Mouse (Mus musculus) frontal cortex, adult 2 months (tissue): ENCODE data around the gene Synm. TPM values are rescaled to one million over a fixed set of nuclear protein-coding genes. Genes with fewer than 3 reads are reported as not detected.

Experiments
- DNase-seq, 2 experiments: peaks; one replicate each; pipeline ENCODE4 v3.0.0; 2022; ENCODE audit warnings: low spot score in 1 of 2; ENCODE audit errors: extremely low spot score in 1 of 2
- polyA plus RNA-seq: library from polyadenylated mRNA; depleted of rRNA; stranded (reverse); fragments of >200 nt; gene quantifications from 2 replicates; pipeline ENCODE4 v1.2.3, GENCODE M21; 2012

The Synm gene
- polyA plus RNA-seq, 1 experiment: 10.9 TPM

DNA sequence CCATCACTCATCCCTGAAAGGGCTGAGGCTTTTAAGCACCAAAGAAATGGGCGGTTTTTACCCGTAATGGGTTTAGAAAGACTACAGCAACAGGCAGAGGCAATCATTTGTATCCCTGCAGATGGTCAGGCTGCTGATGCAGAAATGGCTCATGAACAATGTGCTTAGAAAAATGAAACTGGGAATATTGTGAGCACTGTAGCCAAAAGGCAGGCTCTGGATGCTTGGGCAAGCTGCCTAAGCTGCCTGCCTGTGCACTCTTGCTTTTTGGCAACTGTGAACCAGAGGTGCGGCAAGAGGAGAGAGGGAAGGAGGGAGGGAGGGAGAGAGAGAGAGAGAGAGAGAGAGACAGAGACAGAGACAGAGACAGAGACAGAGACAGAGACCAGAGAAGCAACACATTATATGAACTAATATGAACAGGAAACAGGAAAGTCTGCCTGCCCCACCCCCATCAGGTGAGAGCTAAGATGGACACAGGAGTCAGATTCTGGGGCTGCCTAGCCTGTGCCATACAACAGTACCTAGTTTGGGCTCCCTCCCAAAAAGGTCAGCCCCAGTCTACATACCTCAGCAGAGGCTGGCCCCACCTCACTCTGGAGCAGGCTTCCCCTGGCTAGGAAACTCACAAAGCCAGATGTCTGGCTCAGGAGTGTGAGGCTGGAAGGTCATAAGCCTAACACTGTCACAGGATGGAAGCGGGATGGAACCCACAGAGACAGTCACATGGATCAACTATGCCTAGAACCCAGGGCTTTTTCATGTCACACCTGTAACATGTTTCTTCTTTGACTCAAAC lies 9.9 kb downstream of the Synm start:
- DNase-seq: no peak

- no peak for DNase-seq
These were observed 11.7 kb downstream of the Synm start for GRCm38 (mm10) chr7:67747731-67748305.

DNA sequence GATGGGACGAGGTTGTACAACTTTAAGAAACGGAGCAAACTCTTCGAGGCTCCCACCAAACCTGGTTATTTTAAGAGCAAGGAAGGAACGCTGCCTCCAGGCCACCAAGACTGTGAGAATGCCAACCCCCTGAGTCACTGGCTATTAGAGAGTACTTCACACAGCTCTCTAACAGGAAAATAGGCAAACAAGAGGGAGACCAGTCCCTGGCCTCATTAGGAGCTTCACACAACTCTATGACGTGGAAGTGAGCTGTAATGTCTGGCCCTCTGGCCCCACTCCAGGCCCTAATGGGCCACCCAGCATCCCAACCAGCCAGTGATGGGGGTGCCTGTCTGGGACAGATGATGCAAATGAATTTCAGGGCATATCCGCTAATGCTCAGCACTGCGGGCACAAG lies 17.8 kb downstream of the Synm start:
- no peak for DNase-seq

DNA sequence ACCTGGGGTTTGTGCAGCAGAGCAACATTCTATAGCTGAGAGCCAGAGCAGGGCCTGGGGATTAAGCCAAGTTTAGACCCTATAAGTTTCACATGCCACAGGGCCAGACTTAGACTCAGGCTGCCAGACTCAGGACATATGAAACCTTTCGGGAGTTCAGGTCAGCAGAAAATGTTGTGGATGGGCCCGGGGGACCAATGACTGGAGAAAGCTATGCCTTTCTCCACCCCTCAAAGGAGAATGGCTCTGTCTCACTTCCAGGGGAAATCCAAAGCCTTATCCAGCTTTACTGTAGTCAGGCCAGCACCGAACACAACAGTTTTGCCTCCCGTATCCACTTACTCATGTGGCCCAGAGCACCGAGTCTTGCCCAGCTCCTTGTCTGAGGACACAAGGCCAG lies 18.7 kb downstream of the Synm start:
- no peak for DNase-seq

DNA sequence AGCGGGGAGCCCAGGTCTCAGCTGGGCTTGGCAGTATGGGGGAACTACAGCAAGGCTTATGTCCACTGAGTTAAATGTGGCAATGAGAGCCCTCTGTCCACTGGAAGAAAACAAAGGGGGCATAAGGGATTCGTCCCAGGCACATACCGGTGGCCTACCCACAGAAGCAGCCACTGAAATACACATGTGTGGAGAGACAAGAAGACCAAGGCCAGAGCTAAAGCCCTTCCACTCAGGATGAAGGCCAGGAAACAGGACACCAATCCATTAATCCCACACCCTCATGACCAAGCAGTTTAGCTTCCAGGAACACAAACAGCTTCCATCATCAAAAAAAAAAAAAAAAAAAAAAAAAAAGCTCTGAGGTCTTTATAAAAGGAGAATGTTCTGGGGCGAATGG lies 19.2 kb downstream of the Synm start:
- DNase-seq: no peak

GRCm38 (mm10) chr7:67732276-67732675 lies 27.3 kb downstream of the Synm start:
- DNase-seq: no peak

DNA sequence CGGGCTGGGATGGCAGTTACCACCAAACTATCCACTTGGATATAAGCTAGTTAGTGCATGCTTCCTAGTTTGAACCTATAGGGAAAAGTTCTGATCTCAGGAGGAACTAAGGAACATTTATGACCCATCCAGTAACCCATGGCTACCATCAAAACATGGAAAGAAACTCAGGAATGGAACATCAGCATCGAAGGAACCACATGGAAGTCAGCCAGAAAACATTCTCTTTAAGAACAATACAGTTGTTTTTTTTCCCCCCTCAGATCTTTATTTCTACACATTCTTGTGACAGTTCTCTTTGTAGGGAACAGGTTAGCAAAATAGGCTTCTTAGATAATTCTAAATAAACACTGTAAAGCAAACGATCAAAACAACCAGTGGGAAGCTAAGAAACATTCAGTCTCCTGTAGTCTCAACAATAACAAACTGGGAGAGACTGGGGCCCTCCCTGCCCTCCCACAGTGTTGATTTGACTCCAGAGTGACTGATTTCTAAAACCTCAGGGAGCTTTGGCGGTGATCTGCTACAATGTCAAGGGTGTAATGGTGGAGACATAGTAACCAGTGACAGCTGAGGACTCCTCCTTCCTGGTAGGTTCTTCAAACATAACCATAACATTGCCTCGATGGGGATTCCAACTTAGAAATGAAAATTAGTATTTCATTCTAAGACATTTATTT lies 29.0 kb downstream of the Synm start:
- DNase-seq: no peak

GRCm38 (mm10) chr7:67728809-67729208 lies 30.7 kb downstream of the Synm start:
- DNase-seq: no peak

- no peak for DNase-seq
These were observed 31.3 kb downstream of the Synm start for GRCm38 (mm10) chr7:67728203-67728602.

DNA sequence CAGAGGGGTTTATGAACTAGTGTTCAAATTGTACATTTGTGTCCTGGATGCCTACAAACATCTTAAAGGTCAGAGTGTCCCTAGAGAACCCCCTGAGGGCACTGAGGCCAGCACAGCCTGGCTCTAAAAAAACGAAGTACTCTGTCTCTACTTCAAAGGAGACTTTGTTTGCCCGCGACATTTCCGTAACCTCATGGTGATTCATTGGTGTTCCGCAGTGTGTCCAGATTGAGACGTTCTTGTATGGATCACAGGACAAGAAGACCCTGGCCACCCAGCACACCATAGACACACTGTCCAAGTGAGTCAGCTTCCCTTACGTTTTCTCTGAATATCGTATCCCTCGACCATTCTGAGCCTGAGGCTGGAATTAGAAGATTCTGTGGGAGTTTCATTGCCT lies 34.5 kb downstream of the Synm start:
- DNase-seq: no peak

- no peak for DNase-seq
These were observed 35.0 kb downstream of the Synm start for GRCm38 (mm10) chr7:67724536-67724935.

DNA sequence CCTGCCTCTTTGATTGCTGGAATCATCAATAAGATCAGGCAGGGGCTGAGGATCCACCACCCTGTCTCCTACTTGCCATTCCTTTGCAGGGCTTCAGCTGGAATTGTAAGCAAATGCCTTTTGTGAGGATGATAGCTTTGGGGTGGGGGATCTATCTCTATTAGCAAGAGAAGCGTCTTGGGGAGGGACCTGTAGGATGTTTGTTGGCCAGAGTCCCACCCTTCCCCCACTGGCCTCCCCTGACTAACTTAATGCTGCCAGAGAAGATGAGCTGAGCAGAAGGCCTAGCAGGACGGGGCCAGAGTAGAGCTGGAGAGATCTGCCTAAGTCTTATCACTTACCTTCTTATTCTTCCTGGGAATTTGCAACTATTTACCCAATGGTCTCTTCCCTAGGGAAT lies 37.4 kb downstream of the Synm start:
- no peak for DNase-seq

DNA sequence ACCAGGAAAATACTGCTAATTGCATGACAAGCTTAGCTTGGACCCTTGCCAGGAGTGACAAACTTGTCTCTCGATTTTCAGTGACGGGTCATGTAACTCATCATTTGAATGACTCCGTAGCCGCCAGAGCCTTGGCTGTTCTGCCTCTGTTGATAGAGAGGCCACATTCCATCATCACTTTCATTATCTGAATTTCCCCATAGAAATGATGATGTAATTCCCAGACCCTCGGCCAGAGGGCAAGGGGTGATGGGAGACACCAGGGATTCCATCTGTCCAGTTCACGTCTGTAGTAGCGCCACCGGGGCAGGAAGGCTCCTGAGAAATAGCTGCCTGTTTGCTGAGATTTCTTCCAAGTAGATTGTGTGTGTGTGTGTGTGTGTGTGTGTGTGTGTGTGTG lies 40.7 kb downstream of the Synm start:
- DNase-seq: no peak

DNA sequence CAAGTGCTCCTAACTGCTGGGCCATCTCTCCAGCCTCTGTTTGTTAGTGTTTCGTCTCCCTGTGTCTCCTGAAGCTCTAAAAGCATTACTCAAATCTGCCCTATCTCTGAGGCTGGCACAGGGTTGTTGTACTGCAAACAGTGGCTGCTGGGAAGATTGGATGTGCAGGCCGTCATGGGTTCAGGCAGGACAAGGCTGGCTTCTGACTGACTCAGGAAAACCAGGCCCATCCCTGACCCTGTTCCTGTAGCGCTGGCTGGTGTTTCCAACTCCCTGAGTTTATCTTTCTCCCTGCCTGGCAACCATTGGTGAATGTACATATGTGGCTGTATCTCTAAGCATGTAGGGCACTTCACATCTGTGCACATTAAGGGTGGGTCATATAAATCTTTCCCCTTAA lies 42.0 kb downstream of the Synm start:
- DNase-seq: no peak

- peak; percentile 14 to 58 for DNase-seq
These were observed 42.6 kb downstream of the Synm start for GRCm38 (mm10) chr7:67716925-67717324.

- DNase-seq: peak in 1 of 2 experiments; percentile 9
These were observed 43.2 kb downstream of the Synm start for GRCm38 (mm10) chr7:67716213-67716878.

- DNase-seq: no peak
These were observed 44.4 kb downstream of the Synm start for GRCm38 (mm10) chr7:67715176-67715575.

GRCm38 (mm10) chr7:67713820-67714510 lies 45.6 kb downstream of the Synm start:
- DNase-seq: peak; percentile 27 to 57

DNA sequence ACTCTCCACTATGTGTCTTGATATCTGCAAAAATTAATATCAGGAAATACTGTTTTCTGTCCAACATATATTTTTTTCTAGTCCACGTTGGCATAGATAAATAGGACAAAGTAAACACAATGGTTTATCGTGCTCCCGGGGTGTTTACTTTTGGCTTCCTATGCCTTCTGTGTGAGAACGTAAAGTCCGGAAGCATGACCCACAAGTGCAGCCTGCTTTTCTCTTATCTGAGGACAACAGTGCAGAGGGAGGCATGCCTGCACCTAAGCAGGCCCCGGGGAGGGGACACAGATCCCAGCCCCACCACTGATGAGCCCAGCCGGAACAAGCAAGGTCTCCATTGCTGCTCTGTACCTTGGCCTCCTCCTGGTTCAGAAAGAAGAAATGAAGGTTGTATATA lies 49.3 kb downstream of the Synm start:
- no peak for DNase-seq

DNA sequence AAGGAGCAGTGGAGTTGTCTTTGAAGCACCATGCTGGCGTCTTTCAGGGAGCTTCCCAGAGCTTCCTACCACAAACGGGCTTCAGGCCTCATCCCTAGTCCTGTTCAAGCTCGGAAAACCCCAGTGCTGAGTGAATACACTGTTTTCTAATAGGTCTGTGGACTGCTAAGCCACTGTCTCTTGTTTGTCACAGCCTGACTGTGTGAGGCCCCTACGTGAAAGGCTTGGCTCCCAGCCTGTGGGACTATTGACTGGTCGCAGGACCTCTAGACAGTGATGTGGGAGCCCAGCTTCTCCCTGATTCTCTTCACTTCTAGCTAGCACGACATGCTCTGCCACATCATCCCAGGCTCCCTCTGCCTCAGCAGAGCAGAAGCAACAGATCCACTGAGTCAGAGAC lies 51.4 kb downstream of the Synm start:
- no peak for DNase-seq
